Comparison of ENCODE assay signal across 8 mouse cellular contexts in genomic region chr15:30172391-30173281, GRCm38 (mm10). TPM values are rescaled to one million over a fixed set of nuclear protein-coding genes. Genes with fewer than 3 reads are reported as not detected.
DNase-seq lines count a peak whose midpoint lies in the region; ATAC-seq lines count a peak whose summit lies in the region.

Gene Ctnnd2 (plus strand): TSS chr15:30172593.

- H3K9me3 ChIP-seq in midbrain, embryonic 10.5 days (replicated peaks), result no peaks in the 10 kb centered on the region
- H3K9me3 ChIP-seq in stomach, embryonic 15.5 days, result no peaks in the 10 kb centered on the region

- peak within 1 kb of the TSS; percentile 91 for H3K27ac ChIP-seq in midbrain, embryonic 10.5 days (replicated peaks)
- H3K27ac ChIP-seq in stomach, embryonic 15.5 days, result no peak within 1 kb of the TSS

- peaks cover 33% of the 10 kb centered on the region for H3K27me3 ChIP-seq in midbrain, embryonic 10.5 days (ENCODE audit: low read depth, poor library complexity, severe bottlenecking)
- peaks cover 25% of the 10 kb centered on the region for H3K27me3 ChIP-seq in stomach, embryonic 15.5 days (replicated peaks)

- H3K4me2 ChIP-seq in stomach, embryonic 15.5 days, result peak within 1 kb of the TSS; percentile 98

- peak within 1 kb of the TSS; percentile 84 for H3K4me3 ChIP-seq in midbrain, embryonic 10.5 days
- peak within 1 kb of the TSS; percentile 63 for H3K4me3 ChIP-seq in stomach, embryonic 15.5 days (replicated peaks)

- peak; percentile 57 for DNase-seq in adrenal gland, postnatal 10 days
- DNase-seq in cerebellum, adult 9-10 months, result peak; percentile 87
- DNase-seq in kidney, adult 11 months, result peak; percentile 6
- DNase-seq in left cerebral cortex, postnatal 36 days (ENCODE audit: low spot score in 2 of 2), result peak; percentile 87 to 92
- peak; percentile 89 for DNase-seq in midbrain, embryonic 10.5 days (ENCODE audit: low spot score)
- DNase-seq in spleen, adult 12 weeks (ENCODE audit: low spot score), result no peak

- peak; percentile 84 for ATAC-seq in frontal cortex, adult (ENCODE audit: low TSS enrichment)
- ATAC-seq in stomach, embryonic 15.5 days (ENCODE audit: insufficient read depth, low FRiP score, low read depth), result peak; percentile 78

- no peaks in the 10 kb centered on the region for H3K36me3 ChIP-seq in midbrain, embryonic 10.5 days
- H3K36me3 ChIP-seq in stomach, embryonic 15.5 days, result no peaks in the 10 kb centered on the region

- intact Hi-C loops in left cerebral cortex, postnatal 36 days (cut with DNase I), result loop anchor here (2.0 to 10.0 kb wide), 4 partner anchors 112 to 1092 kb away; no protein-coding TSS in a partner anchor

- WGBS in midbrain, embryonic 10.5 days, result 6% methylated on average over 122 of the region's 136 CpGs
- under 1% methylated on average over 99 of the region's 136 CpGs for WGBS in stomach, embryonic 15.5 days

- peaks cover 22% of the 10 kb centered on the region for H3K4me1 ChIP-seq in midbrain, embryonic 10.5 days
- H3K4me1 ChIP-seq in stomach, embryonic 15.5 days, result peaks cover 8% of the 10 kb centered on the region; the same call in 1 of the 2 replicates

- H3K9ac ChIP-seq in stomach, embryonic 15.5 days, result 0 out of 2 replicates have a peak within 1 kb of the TSS, but pooled peaks have one; percentile 7

RNA-seq across cellular contexts. Expression of gene Ctnnd2, which starts in this region (rescaled TPM):
- 1 to 10 TPM; 3.4 to 5.5 TPM for total RNA-seq in adrenal gland, postnatal 10 days (2021)
- total RNA-seq in left cerebral cortex, postnatal 36 days (2021), result 100 to 1,000 TPM; 268 to 274 TPM
- 22.7 and 23.9 TPM in 2 replicates for polyA plus RNA-seq in midbrain, embryonic 10.5 days (2016; fragmentation: Nextera tagmentation; extraction: Ambion mirVana)
- polyA plus RNA-seq in stomach, embryonic 15.5 days (2015; fragmentation: Nextera tagmentation; extraction: Ambion mirVana), result 3.5 and 4.5 TPM in 2 replicates

Comparison
In these comparisons a context has a peak if more than half of its experiments do, and no peak if none do; other contexts are left out.
1. RNA of gene Ctnnd2 (total RNA-seq): 268 to 274 TPM in left cerebral cortex, postnatal 36 days; 3.4 to 5.5 TPM in adrenal gland, postnatal 10 days; every median in the first group is over 10 times any median in the second.